Mouse (Mus musculus) gastrocnemius, postnatal 36 days (tissue): ENCODE results near the gene Nat8l. TPM values are rescaled to one million over a fixed set of nuclear protein-coding genes. Genes with fewer than 3 reads are reported as not detected.

ENCODE experiments used
- DNase-seq, 2 experiments: peaks; one replicate each; pipeline ENCODE4 v3.0.0; 2022
- intact Hi-C: fragments of 180-260 bp; cut with DNase I; formaldehyde crosslinking; loops from one replicate; pipeline ENCODE4 v1.15.1; 2025
- total RNA-seq, 2 experiments: library from RNA; stranded (reverse); gene quantifications; 2 replicates each; pipeline ENCODE4 v1.2.3; 2021

Nat8l gene
- total RNA-seq, 2 experiments from 2014 or later: 0.05 to 0.20 TPM

DNA sequence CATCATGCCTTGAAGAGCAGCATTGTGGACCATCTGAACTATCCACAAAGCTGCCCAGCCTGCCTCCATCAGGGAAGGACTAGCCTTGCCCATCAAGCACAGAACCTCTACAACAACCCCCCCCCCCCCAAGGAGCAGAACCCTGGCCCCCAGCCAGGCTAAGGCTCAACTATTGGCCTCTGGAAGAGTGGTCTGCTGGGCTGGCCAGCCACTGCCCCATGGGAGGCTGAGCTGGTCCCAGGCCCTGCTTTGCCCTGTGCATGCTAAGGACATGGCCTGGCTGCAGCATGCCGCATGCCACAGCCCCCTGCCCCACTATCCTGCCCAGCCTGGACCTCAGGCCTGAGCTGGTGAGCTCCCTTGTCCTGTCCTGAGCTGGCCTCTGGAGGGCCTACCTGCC, 5.6 kb downstream of the Nat8l start:
- DNase-seq: no peak

GRCm38 (mm10) chr5:34002636-34003035, 6.9 kb downstream of the Nat8l start:
- intact Hi-C loops: no loop called here
- no peak for DNase-seq

More for the DNA sequence above, 5.6 kb downstream of the Nat8l start:
- intact Hi-C loops: no loop called here

DNA sequence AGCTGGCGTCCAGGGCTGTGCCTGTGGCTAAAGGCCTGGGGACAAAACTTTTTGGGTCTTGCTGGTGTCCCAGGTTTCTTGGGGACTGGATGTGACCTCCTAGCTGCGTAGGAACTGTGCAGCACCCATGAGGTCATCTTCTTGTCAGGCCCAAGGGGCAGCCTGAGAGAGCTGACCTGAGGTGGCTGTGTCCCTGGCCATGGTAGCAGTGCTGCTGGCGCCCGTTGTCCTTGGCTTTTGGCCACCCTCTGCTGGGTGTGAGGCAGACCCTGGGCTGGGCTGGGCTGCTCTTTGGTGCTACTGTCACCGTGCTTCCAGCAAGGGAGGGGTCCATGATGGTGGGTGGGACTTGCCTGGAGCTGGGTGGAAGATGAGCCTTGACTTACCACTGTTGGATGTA, 8.8 kb downstream of the Nat8l start:
- no peak for DNase-seq

GRCm38 (mm10) chr5:34006832-34007231, 11.0 kb downstream of the Nat8l start:
- DNase-seq: no peak
- intact Hi-C loops: no loop called here

More for the DNA sequence above, 8.8 kb downstream of the Nat8l start:
- intact Hi-C loops: no loop called here

GRCm38 (mm10) chr5:34007392-34007941, 11.7 kb downstream of the Nat8l start:
- no peak for DNase-seq
- intact Hi-C loops: no loop called here

DNA sequence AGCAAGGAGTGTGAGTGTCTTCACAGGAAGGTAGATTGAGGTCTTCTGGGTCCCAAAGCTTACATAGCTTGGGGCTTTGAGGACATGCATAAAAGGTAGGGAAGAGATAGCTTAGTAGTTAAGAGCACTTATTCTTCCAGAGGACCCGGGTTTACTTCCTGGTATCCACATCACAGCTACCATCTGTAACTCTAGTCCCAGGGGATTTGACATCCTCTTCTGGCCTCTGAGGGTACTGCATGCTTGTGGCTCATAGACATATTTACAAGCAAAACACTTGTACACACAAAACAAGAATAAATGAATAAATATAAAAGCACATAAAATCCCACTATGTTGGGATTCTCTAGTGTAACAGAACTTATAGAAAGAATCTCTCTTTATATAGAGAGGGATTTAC, 18.9 kb downstream of the Nat8l start:
- DNase-seq: no peak
- intact Hi-C loops: no loop called here

DNA sequence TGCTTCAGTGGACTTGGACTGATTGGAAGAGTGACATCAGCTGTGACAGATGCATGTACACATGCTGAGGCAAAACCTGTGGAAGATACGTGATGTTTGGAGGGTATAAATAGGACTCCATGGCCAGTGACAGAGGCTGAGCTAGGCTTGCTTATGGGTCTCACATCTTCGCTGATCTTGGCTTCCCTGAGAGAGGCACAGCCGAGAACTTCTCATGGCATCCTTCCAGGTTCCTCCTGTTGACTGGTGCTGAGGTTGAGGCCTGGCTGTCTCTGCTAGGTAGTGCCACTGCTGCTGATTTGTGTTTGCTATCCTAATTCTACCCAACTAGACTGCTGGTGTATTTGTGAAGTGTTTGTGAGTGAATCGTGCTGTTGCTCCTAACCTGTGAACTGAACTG, 23.2 kb downstream of the Nat8l start:
- DNase-seq: no peak
- intact Hi-C loops: no loop called here

DNA sequence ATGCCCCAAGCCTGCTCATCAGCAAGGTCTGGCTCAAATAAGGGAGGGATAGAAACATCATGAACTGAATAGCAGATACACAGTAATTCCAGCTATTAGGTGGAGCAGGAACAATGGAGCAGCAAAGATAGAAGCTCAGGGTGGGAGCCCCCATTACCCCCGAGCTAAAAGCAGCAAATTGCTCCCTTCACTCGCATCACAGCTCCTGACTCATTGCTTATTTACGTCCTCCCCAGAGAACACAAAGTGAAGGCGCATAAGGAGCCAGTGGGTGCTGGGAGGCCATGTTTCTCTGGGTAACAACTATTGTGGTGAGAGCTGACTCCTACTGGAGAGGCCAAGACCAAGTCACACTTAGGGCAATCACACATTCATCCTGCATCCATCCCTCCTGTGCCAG, 34.3 kb downstream of the Nat8l start:
- DNase-seq: no peak
- intact Hi-C loops: no loop called here

DNA sequence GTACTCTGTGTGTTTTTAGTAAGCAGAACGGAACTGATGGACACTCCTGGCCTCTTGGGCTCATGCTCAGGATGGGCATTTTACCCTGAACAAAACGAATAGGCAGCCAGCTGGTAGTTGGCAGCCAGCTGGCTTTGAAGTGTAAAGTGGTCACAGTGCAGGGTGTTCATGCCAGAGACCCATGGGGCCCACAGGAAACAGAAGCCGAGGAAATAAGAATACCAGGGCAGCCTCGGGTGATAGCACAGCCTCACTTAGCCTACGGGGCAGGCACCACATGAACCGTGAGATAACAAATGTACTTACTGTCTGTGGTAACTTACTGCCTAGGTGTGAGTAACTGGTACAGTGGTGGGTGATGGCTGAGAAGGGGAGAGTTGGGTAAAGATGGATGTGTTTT, 35.2 kb downstream of the Nat8l start:
- intact Hi-C loops: no loop called here
- DNase-seq: no peak

- intact Hi-C loops: no loop called here
- no peak for DNase-seq
Observed at GRCm38 (mm10) chr5:34032520-34032919, 36.7 kb downstream of the Nat8l start.

Other genes with a start within 250 kb of the Nat8l start
- gene Letm1, start 213.2 kb upstream of the Nat8l start, total RNA-seq: 10 to 100 TPM; 76.2 to 79.8 TPM
- 1 to 10 TPM; 9.1 to 9.4 TPM for gene Nsd2, start 175.3 kb upstream of the Nat8l start, total RNA-seq
- gene Nelfa, start 59.6 kb upstream of the Nat8l start, total RNA-seq: 1 to 10 TPM; 6.1 to 6.6 TPM
- not detected for gene Gm1673, start 12.6 kb upstream of the Nat8l start, total RNA-seq
- gene Poln, start 173.5 kb downstream of the Nat8l start, total RNA-seq: 1 to 10 TPM in 1 of 2 experiments, under 1 TPM in 1; 0.59 to 1.6 TPM
- gene Haus3, start 173.5 kb downstream of the Nat8l start, total RNA-seq: 1 to 10 TPM; 2.7 to 3.6 TPM
- 10 to 100 TPM; 28.2 to 31.1 TPM for gene Mxd4, start 191.7 kb downstream of the Nat8l start, total RNA-seq